Comparison of ENCODE assay signal across 27 mouse cellular contexts in genomic region chr2:155376191-155376590, GRCm38 (mm10).
"Had no signal": no experiment of that assay in that cellular context is flagged by ENCODE, and none has a peak within 500 bp of the region (broad histone marks: within the 10 kb centered on the region; RNA-seq: fewer than 3 reads in every experiment).

No protein-coding gene starts in this region.

- DNase-seq: heart, postnatal 10 days; heart, postnatal 14 days; heart, postnatal 36 days; heart, postnatal 4 days; kidney, adult 11 months; kidney, adult 18-20 months; kidney, adult 2 months; kidney, adult 8-10 months; kidney, adult 9 months; kidney, postnatal 10 days; kidney, postnatal 14 days; kidney, postnatal 25 days; kidney, postnatal 36 days; kidney, postnatal 4 days; layer of hippocampus, adult 9-11 months; layer of hippocampus, postnatal 36 days had no signal

- H3K4me3 ChIP-seq: heart, embryonic 10.5 days; heart, embryonic 12.5 days; heart, embryonic 13.5 days; heart, embryonic 15.5 days; hindbrain, embryonic 10.5 days; hindbrain, embryonic 12.5 days; hindbrain, embryonic 13.5 days; hindbrain, embryonic 15.5 days; intestine, embryonic 15.5 days; kidney, embryonic 15.5 days; layer of hippocampus, adult 2 months had no signal
